Mouse (Mus musculus): ENCODE measurements around the gene Clip3.
A peak's percentile ranks its signal among the peaks of the same experiment; 100 is the strongest.

Clip3 gene

DNA sequence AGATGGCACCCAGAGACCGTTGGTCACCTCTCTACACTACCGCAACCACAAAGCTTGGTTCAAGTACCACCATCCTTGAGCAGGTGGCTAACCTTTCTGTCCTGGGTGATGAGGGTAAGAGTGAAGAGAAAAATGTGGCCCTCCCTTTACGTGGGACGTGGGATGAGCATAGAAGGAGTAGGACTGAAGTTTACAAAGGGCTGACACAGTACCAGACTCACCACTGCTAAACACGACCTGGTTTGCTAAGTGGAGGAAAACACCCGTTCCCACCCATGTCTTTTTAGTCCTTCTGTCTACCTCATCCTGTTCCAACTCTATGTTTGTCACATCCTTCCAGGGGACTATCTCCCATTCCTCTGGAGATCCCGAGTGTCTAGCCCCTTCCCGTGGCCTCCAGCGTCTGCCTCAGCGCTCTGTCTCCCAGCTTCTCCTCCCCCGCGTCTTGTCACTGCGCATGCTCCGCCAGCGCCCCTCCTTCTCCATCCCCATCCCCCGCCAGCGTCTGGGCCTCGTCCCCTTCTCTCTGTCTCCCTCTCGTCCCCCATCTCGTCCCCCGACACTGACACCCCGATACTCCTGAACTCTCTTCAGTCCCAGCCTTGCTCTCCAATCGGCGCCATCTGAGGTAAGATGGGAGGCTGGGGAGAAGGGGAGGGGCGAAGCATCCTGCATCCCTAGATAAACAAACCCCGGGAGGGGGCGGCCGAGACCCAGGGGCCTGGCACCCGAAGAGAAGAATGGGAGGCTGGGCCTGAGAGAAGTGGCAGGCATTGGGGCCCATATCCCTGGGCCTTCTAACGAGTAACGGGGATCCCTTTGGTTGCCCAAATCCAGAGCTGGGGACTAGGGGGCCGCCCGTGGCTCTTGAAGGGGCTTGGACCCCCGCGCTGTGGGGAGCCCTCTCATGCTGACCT is at the start of gene Clip3:
Gene Clip3 (plus strand): TSS at position 514 of the 917 bp plus-strand sequence.
- DNase-seq (ENCODE audit: low spot score in 2 of 2) = peak; percentile 81 to 86

- DNase-seq (ENCODE audit: low spot score in 2 of 2) = no peak
Measured at GRCm38 (mm10) chr7:30251956-30252954, 39.3 kb upstream of the Clip3 start.

DNA sequence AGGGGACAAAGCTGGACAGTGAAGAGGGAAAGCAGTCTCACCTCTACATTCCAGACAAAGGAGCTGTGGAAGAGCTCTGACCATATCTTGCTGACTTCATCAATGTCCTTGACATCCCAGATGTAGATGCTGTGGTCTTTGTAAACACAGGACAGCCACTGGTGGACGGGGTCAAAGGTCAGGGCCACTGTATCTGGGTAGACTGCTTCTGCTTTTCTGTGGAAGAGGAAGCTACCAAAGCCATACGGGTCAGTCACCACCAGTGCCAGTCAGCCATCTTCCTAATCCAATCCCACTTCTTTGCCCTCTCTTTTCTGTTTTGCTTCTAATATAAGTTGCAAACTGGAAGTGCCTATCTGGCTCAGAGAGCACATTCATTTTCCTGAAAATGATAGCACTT is 26.5 kb upstream of the Clip3 start:
- DNase-seq (ENCODE audit: low spot score in 2 of 2) = no peak

DNA sequence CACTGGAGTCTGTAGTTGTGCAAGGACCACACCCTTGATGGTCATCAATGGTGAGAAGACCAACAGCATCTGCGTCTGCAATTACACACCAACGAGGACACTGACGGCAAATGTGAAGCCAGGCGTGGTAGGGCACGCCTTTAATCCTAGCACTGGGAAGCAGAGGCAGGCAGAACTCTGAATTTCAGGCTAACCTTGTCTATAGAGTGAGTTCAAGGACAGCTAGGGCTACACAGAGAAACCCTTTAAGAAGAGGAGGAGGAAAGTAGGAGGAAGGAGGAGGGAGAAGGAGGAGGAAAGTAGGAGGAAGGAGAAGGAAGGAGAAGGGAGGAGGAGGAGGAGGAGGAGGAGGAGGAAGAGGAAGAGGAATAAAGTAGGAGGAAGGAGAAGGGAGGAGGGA is 26.0 kb upstream of the Clip3 start:
- DNase-seq (ENCODE audit: low spot score in 2 of 2) = no peak

- DNase-seq (ENCODE audit: low spot score in 2 of 2) = no peak
Measured at GRCm38 (mm10) chr7:30265935-30266334, 25.6 kb upstream of the Clip3 start.

- no peak for DNase-seq (ENCODE audit: low spot score in 2 of 2)
Measured at GRCm38 (mm10) chr7:30266780-30267179, 24.7 kb upstream of the Clip3 start.

DNA sequence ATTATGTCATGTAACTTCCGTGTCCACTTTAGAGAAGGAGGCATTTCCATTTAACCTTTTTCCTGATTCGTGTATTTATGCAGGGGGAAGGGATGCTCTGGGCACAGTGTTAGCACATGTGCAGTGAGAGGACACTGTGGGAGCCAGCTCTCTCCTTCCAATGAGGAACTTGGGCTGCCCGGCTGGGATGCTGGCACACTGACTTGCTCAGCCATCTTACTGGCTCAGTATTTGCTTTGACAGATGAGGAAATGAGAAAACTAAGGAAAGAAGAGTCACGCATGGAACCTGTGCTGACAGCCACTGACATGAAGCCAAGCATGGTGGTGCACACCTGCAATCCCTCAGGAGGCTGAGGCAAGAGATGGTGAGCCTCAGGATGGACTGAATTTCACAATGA is 21.9 kb upstream of the Clip3 start:
- no peak for DNase-seq (ENCODE audit: low spot score in 2 of 2)

DNA sequence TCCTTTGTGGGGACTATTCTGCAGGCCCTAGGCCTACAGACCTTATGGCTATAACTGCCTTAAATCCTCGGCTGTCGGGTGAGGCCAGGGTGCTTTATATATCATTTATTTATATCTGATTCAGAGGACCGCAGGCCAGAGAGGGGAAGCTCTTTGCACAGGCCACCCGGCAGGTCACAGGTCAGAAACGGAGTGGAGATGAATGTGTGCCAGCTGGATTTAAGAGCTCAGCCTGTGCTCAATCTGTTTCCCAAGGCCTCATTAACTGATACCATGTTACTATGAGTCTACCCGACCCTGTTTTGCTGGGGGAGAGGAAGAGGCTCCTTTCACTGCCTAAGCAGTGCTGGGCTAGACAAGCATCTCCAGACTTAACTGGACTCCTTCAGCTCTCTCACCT is 17.1 kb upstream of the Clip3 start:
- no peak for DNase-seq (ENCODE audit: low spot score in 2 of 2)

GRCm38 (mm10) chr7:30278911-30279310 is 12.6 kb upstream of the Clip3 start:
- no peak for DNase-seq (ENCODE audit: low spot score in 2 of 2)

DNA sequence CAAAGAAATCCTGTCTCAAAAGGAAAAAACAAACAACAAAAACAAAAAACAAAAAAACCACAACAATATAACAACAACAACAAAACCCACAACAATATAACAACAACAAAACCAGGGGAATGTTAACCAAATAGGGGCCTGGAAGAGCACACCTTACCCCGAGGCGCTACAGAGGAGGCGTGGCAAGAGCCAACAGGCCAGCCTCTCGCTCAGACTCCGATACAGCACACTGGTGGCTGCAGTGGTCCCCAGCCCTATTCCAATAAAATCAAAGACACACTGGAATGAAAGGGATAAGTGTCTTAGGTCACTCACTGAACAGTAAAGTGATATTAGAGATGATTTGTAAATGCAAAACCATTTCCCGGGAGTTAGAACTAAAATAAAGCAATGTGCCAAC is 12.0 kb upstream of the Clip3 start:
- no peak for DNase-seq (ENCODE audit: low spot score in 2 of 2)

- DNase-seq (ENCODE audit: low spot score in 2 of 2) = peak; percentile 79 to 89
Measured at GRCm38 (mm10) chr7:30279951-30280669, 11.4 kb upstream of the Clip3 start, which contains the start of the genes Thap8 and Wdr62. Gene Thap8, plus strand, starts transcription at chr7:30280094. Gene Wdr62, minus strand, starts transcription at chr7:30280419.

GRCm38 (mm10) chr7:30280670-30281138 is 10.8 kb upstream of the Clip3 start:
- DNase-seq (ENCODE audit: low spot score in 2 of 2) = peak; percentile 85 to 87

GRCm38 (mm10) chr7:30281522-30281921 is 10.0 kb upstream of the Clip3 start:
- DNase-seq (ENCODE audit: low spot score in 2 of 2) = no peak

DNA sequence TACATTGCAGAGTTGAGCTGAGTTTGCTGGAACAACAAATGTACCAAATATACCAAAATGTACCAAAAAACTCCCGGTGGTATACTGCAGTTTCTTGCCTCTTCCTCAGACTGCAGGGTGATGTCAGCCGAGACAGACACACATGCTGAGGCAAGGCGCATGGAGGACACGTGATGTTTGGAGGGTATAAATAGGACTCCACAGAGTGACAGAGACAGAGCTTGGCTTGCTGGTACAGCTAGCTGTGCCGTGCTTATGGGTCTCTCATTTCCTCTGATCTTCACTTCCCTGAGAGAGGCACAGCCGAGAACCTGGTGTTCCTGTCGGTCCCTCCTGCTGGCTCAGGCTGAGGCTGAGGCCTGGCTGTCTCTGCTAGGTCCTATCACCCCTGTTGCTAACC is 8.8 kb upstream of the Clip3 start:
- DNase-seq (ENCODE audit: low spot score in 2 of 2) = no peak

DNA sequence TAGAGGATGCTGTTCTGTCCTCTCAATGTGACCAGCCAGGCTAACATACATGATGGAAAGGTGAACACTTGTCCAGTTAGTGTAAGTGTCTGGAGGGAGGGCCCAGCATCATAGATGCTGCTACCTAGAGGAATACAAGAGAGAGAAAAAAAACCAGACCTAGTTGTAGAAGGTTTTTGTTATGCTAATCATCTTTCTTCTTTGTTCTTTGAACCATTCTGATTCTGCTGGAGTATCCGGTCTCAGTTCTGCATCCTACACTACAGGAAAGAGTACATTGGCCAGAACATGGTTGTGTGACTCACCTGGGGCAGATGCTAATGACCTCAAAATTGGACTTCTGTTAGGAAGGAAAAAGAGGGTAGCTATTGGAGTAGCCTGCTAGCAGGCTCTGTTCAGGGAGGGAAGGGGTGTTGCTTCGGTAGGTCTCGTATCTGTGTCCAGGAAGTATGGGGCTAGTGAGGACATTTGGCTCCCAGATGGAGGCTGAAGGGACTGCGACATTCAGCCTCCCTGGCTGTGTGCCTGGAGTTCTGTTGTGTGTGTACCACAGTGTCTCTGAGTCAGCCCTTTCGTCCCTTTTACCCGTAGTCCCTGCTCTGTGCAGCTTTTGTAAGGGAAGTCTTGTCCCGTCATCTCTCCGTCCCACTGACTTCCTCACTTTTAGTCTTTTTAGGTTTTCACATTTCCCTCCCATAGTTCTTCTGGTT is 4.7 kb upstream of the Clip3 start:
- no peak for DNase-seq (ENCODE audit: low spot score in 2 of 2)

DNA sequence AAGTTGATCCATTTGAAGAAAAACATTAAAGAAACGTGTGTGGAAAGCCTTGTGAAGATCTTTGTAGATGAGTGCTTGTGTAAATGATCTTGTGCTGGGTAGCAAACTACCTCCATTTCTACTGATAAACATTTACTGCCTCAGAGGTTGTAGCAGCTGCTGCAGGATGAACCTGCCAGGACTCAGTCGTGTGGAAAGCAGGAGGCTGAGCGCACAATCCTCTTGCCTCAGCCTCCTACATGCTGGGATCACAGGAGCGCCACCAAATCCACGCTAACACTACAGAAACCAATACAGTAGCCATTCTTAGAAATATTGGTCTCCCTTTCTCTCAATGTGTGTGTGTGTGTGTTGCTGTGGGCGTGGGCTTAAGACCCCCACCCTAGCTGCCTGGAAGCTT is 3.5 kb upstream of the Clip3 start:
- no peak for DNase-seq (ENCODE audit: low spot score in 2 of 2)

- no peak for DNase-seq (ENCODE audit: low spot score in 2 of 2)
Measured at GRCm38 (mm10) chr7:30289071-30289713, 2.3 kb upstream of the Clip3 start.

DNA sequence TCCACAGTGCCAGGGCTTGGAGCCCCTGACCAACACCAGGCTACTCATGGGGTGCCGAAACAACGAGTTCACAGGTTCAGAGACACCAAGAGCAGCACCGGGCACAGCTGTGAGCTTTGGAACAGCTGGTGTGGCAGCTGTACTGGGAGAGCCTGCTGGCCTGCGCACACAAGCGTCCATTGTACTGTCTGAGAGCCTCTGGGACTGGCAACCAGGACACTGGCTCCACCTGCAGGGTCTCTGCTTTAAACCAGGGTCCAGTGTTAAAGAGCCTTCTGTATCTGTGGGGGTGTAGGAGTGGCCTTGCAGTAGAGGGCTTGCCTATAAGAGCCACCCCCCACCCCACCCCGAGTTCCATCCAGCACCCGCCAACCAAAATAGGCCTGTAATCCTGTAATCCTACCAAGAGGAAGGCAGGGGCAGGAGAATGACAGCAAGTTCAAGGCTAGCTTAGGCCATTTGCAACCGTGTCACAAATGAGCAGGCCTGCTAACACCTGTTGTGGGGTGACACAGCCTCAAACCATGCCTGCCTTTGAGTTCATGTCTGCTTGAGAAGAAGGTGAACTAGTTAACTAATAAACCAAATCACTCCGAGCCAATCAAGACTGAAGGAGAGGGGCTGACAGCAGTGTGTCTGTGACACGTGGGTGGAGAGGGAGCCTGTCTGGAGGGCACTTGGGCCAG is 1.7 kb upstream of the Clip3 start:
- DNase-seq (ENCODE audit: low spot score in 2 of 2) = peak in 1 of 2 experiments; percentile 60

- DNase-seq (ENCODE audit: low spot score in 2 of 2) = no peak
Measured at GRCm38 (mm10) chr7:30293795-30294194, 2.3 kb downstream of the Clip3 start.

GRCm38 (mm10) chr7:30294296-30294695 is 2.8 kb downstream of the Clip3 start:
- no peak for DNase-seq (ENCODE audit: low spot score in 2 of 2)
